In the genomic region with DNA sequence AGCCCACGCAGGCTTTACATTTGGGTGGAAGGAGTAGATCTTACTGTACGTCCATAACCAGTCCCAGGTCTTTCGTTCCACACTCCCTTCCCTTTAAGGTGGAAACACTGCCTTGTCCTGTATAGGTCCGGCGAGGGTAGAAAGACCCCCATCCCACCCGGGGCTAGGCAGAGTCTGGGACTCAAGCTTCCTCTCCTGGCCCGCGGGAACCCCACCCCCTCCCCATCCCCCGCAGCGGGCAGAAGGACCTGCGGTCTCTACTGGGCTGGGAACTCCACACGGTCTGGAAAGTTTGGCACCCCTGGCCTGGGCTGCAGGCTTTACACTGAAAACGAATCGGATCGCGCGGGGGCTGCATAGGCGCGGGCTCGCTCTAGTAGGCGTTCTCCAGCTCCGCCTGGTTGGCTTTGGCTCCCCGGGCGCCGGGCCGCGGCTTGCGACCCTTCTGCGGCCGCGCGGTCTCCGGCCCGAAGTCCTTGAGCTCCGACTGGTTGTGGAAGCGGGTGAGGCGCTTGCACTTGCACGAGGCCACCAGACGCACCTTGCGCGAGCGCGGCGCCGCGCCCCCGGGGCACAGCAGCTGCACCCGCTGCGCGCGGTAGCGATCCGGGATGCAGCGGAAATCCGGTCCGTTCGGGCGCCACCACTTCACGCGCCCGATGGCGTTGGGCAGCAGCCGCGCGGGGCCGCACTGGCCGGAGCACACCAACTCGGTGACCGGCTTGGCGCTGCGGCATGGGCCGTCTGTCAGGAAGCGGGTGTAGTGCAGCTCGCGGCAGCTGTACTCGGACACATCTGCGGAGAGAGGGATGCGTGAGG, we compare ENCODE assay signal across 9 mouse cellular contexts. TPM values are rescaled to one million over a fixed set of nuclear protein-coding genes. Genes with fewer than 3 reads are reported as not detected.
DNase-seq lines count a peak whose midpoint lies in the region; ATAC-seq and TF ChIP-seq lines count a peak whose summit lies in the region.
"Had no signal": no experiment of that assay in that cellular context is flagged by ENCODE, and none has a peak within 500 bp of the region (broad histone marks: within the 10 kb centered on the region; RNA-seq: fewer than 3 reads in every experiment).

No protein-coding gene starts in this region.

- peak overlapping the region; percentile 54 for H3K4me3 ChIP-seq in kidney, embryonic 15.5 days (replicated peaks)
- peak overlapping the region; percentile 51 for H3K4me3 ChIP-seq in forebrain, embryonic 14.5 days (ENCODE audit: low read depth, low read length)
- H3K4me3 ChIP-seq in midbrain, postnatal 0 days (ENCODE audit: low read depth, low read length), result peak overlapping the region; percentile 57
- H3K4me3 ChIP-seq: myocyte had no signal

- TF ChIP-seq CTCF in midbrain, postnatal 0 days (IDR thresholded peaks at IDR 0.05), result no peak

- peak overlapping the region; percentile 56 for H3K9ac ChIP-seq in kidney, embryonic 15.5 days
- peak overlapping the region; percentile 59 for H3K9ac ChIP-seq in forebrain, embryonic 14.5 days (ENCODE audit: low read length)
- H3K9ac ChIP-seq in midbrain, postnatal 0 days (replicated peaks; ENCODE audit: low read length, poor library complexity, severe bottlenecking), result peak overlapping the region; percentile 64

- peaks cover 81% of the 10 kb centered on the region for H3K27me3 ChIP-seq in kidney, embryonic 15.5 days
- peaks cover 62% of the 10 kb centered on the region for H3K27me3 ChIP-seq in forebrain, embryonic 14.5 days (replicated peaks; ENCODE audit: control insufficient read depth, insufficient read depth, low read length)
- peaks cover 61% of the 10 kb centered on the region for H3K27me3 ChIP-seq in midbrain, postnatal 0 days (ENCODE audit: insufficient read depth, low read length)

- peak; percentile 38 for ATAC-seq in kidney, embryonic 15.5 days (replicated peaks; ENCODE audit: low FRiP score)
- 0 out of 2 replicates have a peak, but pooled peaks have one; percentile 32 for ATAC-seq in forebrain, embryonic 14.5 days
- peak; percentile 63 for ATAC-seq in midbrain, postnatal 0 days (ENCODE audit: low FRiP score)
- ATAC-seq in megakaryocyte-erythroid progenitor cell, adult 5-6 weeks (replicated peaks; ENCODE audit: low FRiP score, low TSS enrichment, poor library complexity, severe bottlenecking), result no peak

- no peak for DNase-seq in kidney, adult 18-20 months
- DNase-seq in adrenal gland, postnatal 14 days, result peak; percentile 64
- DNase-seq in forebrain, embryonic 14.5 days (ENCODE audit: low spot score), result peak; percentile 38
- DNase-seq in kidney, postnatal 4 days, result peak; percentile 64 to 74
- DNase-seq in midbrain, postnatal 0 days (ENCODE audit: low spot score), result peak; percentile 47
- no peak for DNase-seq in layer of hippocampus, adult 9-10 months (ENCODE audit: low spot score)

- H3K4me2 ChIP-seq in kidney, embryonic 15.5 days, result peak overlapping the region; percentile 95
- H3K4me2 ChIP-seq in forebrain, embryonic 14.5 days (ENCODE audit: low read length), result peak overlapping the region; percentile 94
- peak overlapping the region; percentile 95 for H3K4me2 ChIP-seq in midbrain, postnatal 0 days (ENCODE audit: low read depth, low read length, poor library complexity, severe bottlenecking)

- H3K9me3 ChIP-seq in kidney, embryonic 15.5 days (replicated peaks), result no peaks in the 10 kb centered on the region
- no peaks in the 10 kb centered on the region for H3K9me3 ChIP-seq in forebrain, embryonic 14.5 days (replicated peaks; ENCODE audit: control insufficient read depth, low read length)
- H3K9me3 ChIP-seq in midbrain, postnatal 0 days (ENCODE audit: low read length), result no peaks in the 10 kb centered on the region

- WGBS in kidney, embryonic 15.5 days, result under 1% methylated on average over 78 of the region's 78 CpGs
- WGBS in forebrain, embryonic 14.5 days, result under 1% methylated on average over 78 of the region's 78 CpGs
- WGBS in midbrain, postnatal 0 days, result under 1% methylated on average over 78 of the region's 78 CpGs

- H3K36me3 ChIP-seq in kidney, embryonic 15.5 days, result no peaks in the 10 kb centered on the region
- H3K36me3 ChIP-seq in forebrain, embryonic 14.5 days (ENCODE audit: control insufficient read depth, insufficient read depth, low read length), result no peaks in the 10 kb centered on the region
- H3K36me3 ChIP-seq in midbrain, postnatal 0 days (ENCODE audit: insufficient read depth, low read length), result no peaks in the 10 kb centered on the region

- H3K27ac ChIP-seq in kidney, embryonic 15.5 days, result peak overlapping the region; percentile 63
- no peak overlapping the region for H3K27ac ChIP-seq in forebrain, embryonic 14.5 days (ENCODE audit: low read depth, low read length)
- H3K27ac ChIP-seq in midbrain, postnatal 0 days (ENCODE audit: low read depth, low read length), result peak overlapping the region; percentile 18; the same call in 1 of the 2 replicates

- peaks cover 69% of the 10 kb centered on the region for H3K4me1 ChIP-seq in kidney, embryonic 15.5 days
- no peaks in the 10 kb centered on the region for H3K4me1 ChIP-seq in forebrain, embryonic 14.5 days (ENCODE audit: control insufficient read depth, insufficient read depth, low read length)
- H3K4me1 ChIP-seq in midbrain, postnatal 0 days (ENCODE audit: insufficient read depth, low read length), result peaks cover 5% of the 10 kb centered on the region; the same call in 1 of the 2 replicates

RNA-seq across cellular contexts. Expression of gene Sost, which starts 3.1 kb away (rescaled TPM):
- polyA plus RNA-seq in kidney, embryonic 15.5 days (2015; fragmentation: Nextera tagmentation; extraction: Ambion mirVana), result 0.83 and 1.4 TPM in 2 replicates
- total RNA-seq in adrenal gland, postnatal 14 days (2021), result 1.6 TPM in 1 of 2 replicates, not detected in the other
- polyA plus RNA-seq in forebrain, embryonic 14.5 days (2014; fragmentation: Nextera tagmentation; extraction: Ambion mirVana), result not detected in 2 replicates
- 0.11 TPM in 1 of 2 replicates, not detected in the other for total RNA-seq in midbrain, postnatal 0 days (2014; rRNA removed)
- polyA plus RNA-seq in midbrain, postnatal 0 days (2015; fragmentation: Nextera tagmentation; extraction: Ambion mirVana), result 0.12 TPM in 1 of 2 replicates, not detected in the other
- total RNA-seq in megakaryocyte-erythroid progenitor cell, adult 5-6 weeks (2014; fragmentation: Nextera tagmentation), result not detected in 2 replicates
- not detected in 2 replicates for total RNA-seq in megakaryocyte-erythroid progenitor cell, adult 5-6 weeks (2017)

RNA-seq across cellular contexts. Expression of gene Cfap97d1, which starts 20.4 kb away (rescaled TPM):
- not detected in 2 replicates for polyA plus RNA-seq in kidney, embryonic 15.5 days (2015; fragmentation: Nextera tagmentation; extraction: Ambion mirVana)
- total RNA-seq in adrenal gland, postnatal 14 days (2021), result not detected in 2 replicates
- not detected in 2 replicates for polyA plus RNA-seq in forebrain, embryonic 14.5 days (2014; fragmentation: Nextera tagmentation; extraction: Ambion mirVana)
- not detected in 2 replicates for total RNA-seq in midbrain, postnatal 0 days (2014; rRNA removed)
- polyA plus RNA-seq in midbrain, postnatal 0 days (2015; fragmentation: Nextera tagmentation; extraction: Ambion mirVana), result not detected in 2 replicates
- not detected in 2 replicates for total RNA-seq in megakaryocyte-erythroid progenitor cell, adult 5-6 weeks (2014; fragmentation: Nextera tagmentation)
- not detected in 2 replicates for total RNA-seq in megakaryocyte-erythroid progenitor cell, adult 5-6 weeks (2017)
- polyA plus RNA-seq: myocyte had no signal

RNA-seq across cellular contexts. Expression of gene Dusp3, which starts 23.1 kb away (rescaled TPM):
- polyA plus RNA-seq in kidney, embryonic 15.5 days (2015; fragmentation: Nextera tagmentation; extraction: Ambion mirVana), result 32.8 and 33.8 TPM in 2 replicates
- total RNA-seq in adrenal gland, postnatal 14 days (2021), result 100 and 103 TPM in 2 replicates
- polyA plus RNA-seq in forebrain, embryonic 14.5 days (2014; fragmentation: Nextera tagmentation; extraction: Ambion mirVana), result 10.4 and 12.2 TPM in 2 replicates
- 36.3 and 54.3 TPM in 2 replicates for total RNA-seq in midbrain, postnatal 0 days (2014; rRNA removed)
- 44.1 and 48.5 TPM in 2 replicates for polyA plus RNA-seq in midbrain, postnatal 0 days (2015; fragmentation: Nextera tagmentation; extraction: Ambion mirVana)
- 0.28 and 0.96 TPM in 2 replicates for total RNA-seq in megakaryocyte-erythroid progenitor cell, adult 5-6 weeks (2014; fragmentation: Nextera tagmentation)
- total RNA-seq in megakaryocyte-erythroid progenitor cell, adult 5-6 weeks (2017), result 0.70 and 1.3 TPM in 2 replicates

Comparison
In these comparisons a context has a peak if more than half of its experiments do, and no peak if none do; other contexts are left out.
1. DNase-seq: peak in adrenal gland, postnatal 14 days (single experiment), forebrain, embryonic 14.5 days (single experiment), kidney, postnatal 4 days (2 of 2) and midbrain, postnatal 0 days (single experiment); none in kidney, adult 18-20 months (single experiment) and layer of hippocampus, adult 9-10 months (single experiment).
2. RNA of gene Dusp3, which starts 23.1 kb away (total RNA-seq): 100 to 103 TPM in adrenal gland, postnatal 14 days and 36.3 to 54.3 TPM in midbrain, postnatal 0 days; 0.28 to 1.3 TPM in megakaryocyte-erythroid progenitor cell, adult 5-6 weeks; every median in the first group is over 10 times any median in the second.
3. Peak in every context shown above with its lines, with median percentiles within 50 percentile points of each other: H3K4me2 ChIP-seq, H3K4me3 ChIP-seq and H3K9ac ChIP-seq.